Mouse (Mus musculus): ENCODE measurements around the gene Dip2b. TPM values are rescaled to one million over a fixed set of nuclear protein-coding genes. Genes with fewer than 3 reads are reported as not detected.

Dip2b gene
- 3.1 TPM for polyA plus RNA-seq (2014; fragmentation: Illumina TruSeq; extraction: RNeasy Lipid Tissue Mini Kit (QIAGEN cat#74804); ENCODE audit: low replicate concordance)

DNA sequence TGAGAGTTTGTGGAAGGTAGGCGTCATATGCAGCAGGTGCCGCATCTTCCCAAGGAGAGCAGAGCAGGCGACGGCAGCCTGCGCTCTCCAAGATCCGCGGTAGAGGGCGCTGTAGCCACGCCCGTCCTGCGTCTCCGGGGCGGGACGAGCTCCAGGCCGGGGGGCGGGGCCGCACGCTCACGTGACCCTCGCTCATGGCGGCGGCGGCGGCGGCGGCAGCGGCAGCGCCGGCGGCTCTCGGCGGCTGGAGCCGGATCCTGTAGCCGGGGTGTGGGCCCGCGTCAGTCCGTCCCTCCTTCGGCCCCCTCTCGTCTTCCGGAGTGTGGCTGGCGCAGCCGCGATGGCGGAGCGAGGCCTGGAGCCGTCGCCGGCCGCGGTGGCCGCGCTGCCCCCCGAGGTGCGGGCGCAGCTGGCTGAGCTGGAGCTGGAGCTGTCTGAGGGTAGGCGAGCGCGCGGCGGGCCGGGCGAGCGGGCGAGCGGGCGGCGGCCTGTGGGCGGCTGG lies at the start of gene Dip2b:
Gene Dip2b (plus strand): TSS at position 195 of the 502 bp plus-strand sequence.

DNA sequence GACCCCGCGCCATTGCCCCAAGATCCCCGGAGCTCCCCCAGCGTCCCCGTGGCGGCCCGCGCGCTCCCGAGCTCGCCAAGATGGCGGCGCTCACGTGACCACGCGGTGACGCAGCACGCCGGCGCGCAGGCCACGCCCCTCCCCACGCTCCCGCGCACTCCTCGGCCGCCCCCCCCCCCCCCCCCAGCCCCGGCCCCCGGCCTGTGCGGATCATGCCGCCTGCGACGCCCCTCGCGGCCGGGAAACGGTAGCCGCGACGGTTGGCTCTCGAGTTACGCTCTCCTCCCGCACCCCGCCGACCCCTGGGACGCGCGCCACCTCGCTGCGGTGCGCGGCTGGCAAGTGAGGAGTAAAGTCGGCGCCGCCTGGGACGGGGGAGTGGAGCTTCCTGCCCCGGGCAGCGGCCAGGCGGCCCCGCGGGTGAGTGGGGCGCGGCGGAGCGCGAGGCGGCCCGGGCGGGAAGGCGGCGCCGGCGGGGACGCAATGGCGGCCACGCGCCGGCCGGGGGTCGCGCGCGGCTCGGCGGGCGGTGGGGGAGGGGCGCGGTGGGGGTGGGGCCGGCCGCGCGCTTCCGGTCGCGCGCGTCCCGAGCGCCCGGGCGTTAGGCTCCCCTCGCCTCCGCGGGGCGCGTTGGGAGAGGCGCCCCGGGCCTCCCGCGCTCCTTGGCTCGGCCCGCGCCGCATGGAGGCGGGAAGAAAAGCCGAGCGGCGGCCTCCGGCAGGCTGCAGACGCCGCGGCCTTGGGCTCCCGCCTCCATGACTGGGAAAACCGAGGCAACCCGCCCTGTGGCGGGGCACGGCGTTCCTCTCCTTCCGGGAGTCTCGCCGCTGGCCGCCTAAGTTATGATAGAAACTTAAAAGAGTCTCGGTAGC lies 189.4 kb downstream of the Dip2b start, which contains the start of gene Atf1:
Gene Atf1 (plus strand): TSS at position 157 of the 872 bp plus-strand sequence.

Other genes starting within 250 kb of the Dip2b start
- 128 TPM for gene Lima1, start 163.2 kb upstream of the Dip2b start, polyA plus RNA-seq (2014; fragmentation: Illumina TruSeq; extraction: RNeasy Lipid Tissue Mini Kit (QIAGEN cat#74804); ENCODE audit: low replicate concordance)
- not detected for gene Fam186a, start 71.6 kb upstream of the Dip2b start, polyA plus RNA-seq (2014; fragmentation: Illumina TruSeq; extraction: RNeasy Lipid Tissue Mini Kit (QIAGEN cat#74804); ENCODE audit: low replicate concordance)
- gene Larp4, start 68.6 kb upstream of the Dip2b start, polyA plus RNA-seq (2014; fragmentation: Illumina TruSeq; extraction: RNeasy Lipid Tissue Mini Kit (QIAGEN cat#74804); ENCODE audit: low replicate concordance) = 102 TPM
- 64.8 TPM for gene Atf1, start 189.2 kb downstream of the Dip2b start, polyA plus RNA-seq (2014; fragmentation: Illumina TruSeq; extraction: RNeasy Lipid Tissue Mini Kit (QIAGEN cat#74804); ENCODE audit: low replicate concordance)
- not detected for gene Tmprss12, start 242.2 kb downstream of the Dip2b start, polyA plus RNA-seq (2014; fragmentation: Illumina TruSeq; extraction: RNeasy Lipid Tissue Mini Kit (QIAGEN cat#74804); ENCODE audit: low replicate concordance)